Mouse (Mus musculus): ENCODE measurements around the gene Fancg.

- TF ChIP-seq CTCF (IDR thresholded peaks at IDR 0.05; ENCODE audit: extremely low read depth, insufficient read length, insufficient replicate concordance, low read depth, low read length) (peak; percentile 32; the same call in 1 of the 2 replicates), POLR2A (IDR thresholded peaks at IDR 0.05; ENCODE audit: low read depth, low read length) (no peak)
Observed at GRCm38 (mm10) chr4:43005765-43006164, 4.5 kb downstream of the Fancg start.
